Mouse (Mus musculus): Measurements from ENCODE around the gene Trabd2b.
A peak's percentile ranks its signal among the peaks of the same experiment; 100 is the strongest.

The Trabd2b gene

DNA sequence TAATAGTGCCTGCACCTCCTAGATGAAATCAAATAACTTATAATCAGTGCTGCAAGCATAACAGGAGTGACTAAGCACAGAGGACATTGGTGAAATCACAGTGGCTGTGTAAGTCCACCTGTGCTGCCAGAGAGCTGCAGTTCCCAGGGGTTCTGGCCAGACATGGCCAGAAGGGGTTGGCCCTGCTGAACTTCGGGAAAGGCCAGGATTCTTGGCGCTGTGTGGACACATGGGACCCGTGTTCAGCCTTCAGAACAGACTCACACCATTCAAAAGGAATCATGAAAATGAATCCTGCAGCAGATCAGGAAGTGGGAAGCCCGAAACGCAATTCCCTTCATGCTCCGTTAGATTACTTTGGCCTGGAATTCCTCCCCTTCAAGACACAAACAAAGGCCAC lies 125.1 kb downstream of the Trabd2b start:
- no peak for DNase-seq (ENCODE audit: extremely low read depth, insufficient read length, low spot score)

DNA sequence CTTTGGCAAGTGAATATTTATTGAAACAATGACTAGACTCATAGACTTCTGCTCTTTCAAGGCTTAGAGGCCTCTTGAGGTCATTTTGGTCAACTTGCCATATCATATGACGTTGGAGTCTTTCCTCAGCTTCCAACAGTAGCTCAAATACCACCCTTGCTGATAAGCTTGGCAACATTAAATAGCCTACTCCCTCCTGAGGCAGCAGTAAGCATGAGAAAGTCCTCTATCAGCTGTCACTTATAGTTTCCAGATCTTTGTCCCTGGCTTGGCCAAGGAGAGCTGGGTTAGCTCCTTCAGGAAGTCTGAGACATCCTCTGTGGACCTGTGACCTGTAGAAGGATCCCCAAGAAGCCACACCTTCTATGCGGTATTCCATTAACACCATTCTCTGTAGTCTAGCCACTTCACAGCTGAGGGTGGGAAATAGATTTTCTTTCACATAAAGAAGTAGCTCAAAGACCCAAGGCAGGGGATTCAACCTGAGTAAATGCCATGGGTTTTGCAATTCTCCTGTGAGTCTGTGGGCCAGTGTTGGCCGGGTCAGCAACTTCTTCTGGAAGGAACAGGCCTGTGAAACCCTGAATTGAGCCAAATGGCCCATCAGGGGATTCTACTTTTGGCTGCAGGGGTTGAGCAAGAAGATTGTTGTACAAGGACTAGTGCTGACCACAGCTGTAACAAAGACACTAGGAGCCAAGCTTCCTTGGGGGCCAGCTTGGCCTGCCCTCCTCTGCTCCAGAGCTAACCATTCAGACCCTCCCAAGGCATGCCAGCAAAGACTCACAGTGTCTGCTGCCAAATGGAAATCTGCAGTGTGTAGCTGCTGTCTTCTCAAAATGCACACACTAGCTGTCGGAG lies 127.6 kb downstream of the Trabd2b start:
- DNase-seq (ENCODE audit: extremely low read depth, insufficient read length, low spot score) = no peak

DNA sequence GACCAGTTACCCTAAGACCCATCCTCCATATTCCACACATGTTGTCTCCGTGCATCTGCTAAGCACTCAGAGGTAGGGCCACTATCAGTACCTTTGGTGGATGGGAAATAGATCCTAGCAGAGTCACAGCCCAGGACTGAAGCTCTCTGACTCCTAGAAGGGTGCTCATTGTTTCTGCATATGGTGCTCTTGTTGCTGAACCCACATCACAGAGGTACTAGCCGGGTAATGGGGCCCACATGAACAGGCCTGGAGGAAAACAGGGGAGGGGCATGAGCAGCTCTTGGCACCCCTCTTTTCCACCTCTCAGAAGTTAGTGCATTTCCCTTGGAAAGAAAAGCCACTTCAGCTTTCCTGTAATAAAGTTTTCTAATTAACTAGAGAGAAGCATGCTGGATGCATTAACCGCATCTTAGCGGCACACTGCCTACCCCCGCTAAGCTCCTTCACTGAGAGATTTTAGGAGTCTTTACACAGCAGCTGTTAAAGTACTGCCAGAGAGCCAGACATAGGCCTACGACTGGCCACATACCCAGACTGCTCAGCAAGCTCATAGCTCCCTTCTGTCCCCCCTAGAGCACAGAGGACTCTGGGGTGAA lies 131.0 kb downstream of the Trabd2b start:
- no peak for DNase-seq (ENCODE audit: extremely low read depth, insufficient read length, low spot score)

DNA sequence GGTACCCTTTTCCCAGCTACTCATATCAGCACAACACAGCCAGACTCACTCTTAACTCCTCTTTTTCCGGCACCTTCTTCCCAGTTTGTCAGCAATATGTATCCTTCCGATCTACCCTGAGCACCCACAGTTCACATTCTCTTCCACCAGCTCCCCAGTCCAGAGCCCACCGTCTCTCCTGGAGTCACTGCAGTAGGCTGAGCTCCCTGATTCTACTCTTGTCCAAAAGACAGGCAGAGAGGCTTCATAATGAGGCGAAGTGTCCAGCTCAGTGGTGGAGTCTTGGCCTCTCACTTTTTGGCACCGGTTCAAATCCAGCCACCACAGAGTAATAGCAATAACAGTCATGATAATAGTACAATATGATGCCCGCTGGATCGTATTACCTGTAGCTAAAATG lies 133.5 kb downstream of the Trabd2b start:
- no peak for DNase-seq (ENCODE audit: extremely low read depth, insufficient read length, low spot score)

DNA sequence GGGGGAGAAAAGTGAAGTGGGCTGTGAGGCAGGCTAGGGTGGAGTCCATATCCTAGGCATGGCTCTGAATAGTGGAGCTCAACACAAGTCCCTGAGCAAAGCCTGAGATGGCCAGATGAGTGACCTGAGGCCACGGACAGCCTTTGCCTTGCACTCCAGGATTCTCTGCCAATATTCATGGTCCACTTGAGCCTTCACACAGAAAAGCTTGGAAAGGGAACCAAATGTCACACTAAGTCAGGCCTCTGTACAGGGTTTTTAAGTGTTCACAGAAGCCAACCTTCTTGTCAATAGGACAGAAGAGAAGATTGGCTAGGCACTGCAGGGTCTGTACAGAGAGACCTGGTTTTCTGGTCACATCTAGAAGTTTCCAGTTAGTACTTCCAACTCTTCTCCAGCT lies 134.7 kb downstream of the Trabd2b start:
- no peak for DNase-seq (ENCODE audit: extremely low read depth, insufficient read length, low spot score)

DNA sequence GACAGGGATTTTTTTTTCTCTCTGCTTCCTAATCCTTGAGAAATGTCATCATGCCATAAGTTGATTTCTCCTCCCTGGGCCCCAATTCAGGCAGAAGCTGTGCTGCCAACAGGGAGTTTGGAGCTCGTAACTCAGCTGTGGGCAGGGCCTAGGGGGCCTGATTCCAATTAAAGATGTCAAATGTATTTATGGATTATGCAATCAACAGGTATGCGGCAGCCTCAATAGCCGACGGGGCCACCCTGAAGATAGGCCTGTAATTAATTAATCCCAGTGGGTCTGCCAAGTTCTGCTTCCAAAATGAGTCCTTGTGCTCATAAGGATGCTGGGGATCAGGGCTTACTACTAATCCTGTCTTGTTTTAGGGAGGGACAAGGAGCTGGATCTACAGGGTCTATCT lies 135.6 kb downstream of the Trabd2b start:
- no peak for DNase-seq (ENCODE audit: extremely low read depth, insufficient read length, low spot score)

DNA sequence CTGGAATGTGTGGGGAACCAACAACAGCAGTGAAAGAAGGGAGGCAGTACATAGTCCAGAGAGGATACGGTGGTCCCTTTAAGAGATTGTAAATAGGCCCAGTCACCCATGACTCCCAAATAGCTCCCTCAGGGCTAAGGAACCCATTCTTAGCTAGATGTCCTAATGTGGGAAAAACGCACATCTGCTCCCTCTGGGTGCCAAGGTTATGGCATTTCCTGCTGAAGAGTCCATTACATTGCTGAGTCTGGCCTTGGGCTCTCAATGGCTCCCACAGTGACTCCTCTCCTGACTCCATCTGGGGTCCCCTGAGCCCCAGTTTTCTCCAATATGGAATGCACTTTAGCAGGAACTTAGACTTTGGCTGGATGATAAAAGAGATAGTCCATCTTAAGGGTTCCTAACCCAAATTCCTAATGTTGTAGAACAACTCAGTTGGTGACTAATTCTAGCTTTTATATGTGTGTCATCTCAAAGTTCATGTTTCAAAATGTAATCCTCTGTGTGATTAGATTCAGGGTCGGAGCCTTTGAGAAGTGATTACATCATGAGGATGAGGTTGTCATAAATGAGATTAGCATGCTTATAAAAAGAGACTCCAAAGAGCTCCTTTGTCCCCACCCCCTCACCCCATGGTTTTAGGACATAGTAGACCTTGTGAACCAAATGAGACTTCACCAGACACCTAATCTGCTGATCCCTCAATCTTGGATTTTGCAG lies 139.1 kb downstream of the Trabd2b start:
- no peak for DNase-seq (ENCODE audit: extremely low read depth, insufficient read length, low spot score)

DNA sequence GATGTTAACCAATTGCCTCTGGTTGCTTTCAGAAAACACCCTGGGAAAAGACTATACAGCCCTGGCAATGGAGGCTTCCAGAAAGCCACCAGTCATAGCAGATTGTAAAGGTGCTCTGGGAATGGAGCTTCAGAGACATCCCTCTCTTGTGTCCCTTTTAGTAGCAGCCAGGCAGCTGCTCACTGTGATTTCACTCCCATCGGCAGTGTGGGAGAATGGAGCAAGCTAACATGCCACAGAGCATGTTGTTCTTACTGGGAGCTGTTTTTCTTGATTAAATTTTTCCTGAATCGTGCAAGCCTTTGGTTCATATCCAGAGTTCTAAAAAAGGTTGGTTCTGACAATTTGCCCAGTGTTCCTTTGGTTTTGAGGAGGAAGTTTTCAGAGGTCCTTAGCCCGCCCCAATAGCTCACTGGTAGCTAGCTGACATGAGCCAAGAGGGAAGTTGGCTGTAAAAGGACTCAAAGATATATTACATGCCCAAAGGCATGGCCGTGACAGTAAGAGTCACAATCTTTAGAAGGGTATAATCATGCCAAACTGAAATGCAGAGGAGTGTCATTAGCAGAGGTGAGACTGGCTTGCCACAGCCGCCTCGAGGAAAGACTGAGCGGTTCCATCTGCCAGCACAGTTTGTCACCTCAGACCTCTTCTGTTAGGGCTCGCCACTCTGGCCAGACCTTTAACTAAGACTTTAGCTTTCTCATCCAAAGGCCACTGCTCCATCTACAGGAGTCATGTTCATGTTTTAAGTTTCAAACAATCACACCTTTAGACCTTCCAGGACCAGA lies 141.3 kb downstream of the Trabd2b start:
- DNase-seq (ENCODE audit: extremely low read depth, insufficient read length, low spot score) = no peak

GRCm38 (mm10) chr4:114549487-114549886 lies 143.0 kb downstream of the Trabd2b start:
- DNase-seq (ENCODE audit: extremely low read depth, insufficient read length, low spot score) = no peak

DNA sequence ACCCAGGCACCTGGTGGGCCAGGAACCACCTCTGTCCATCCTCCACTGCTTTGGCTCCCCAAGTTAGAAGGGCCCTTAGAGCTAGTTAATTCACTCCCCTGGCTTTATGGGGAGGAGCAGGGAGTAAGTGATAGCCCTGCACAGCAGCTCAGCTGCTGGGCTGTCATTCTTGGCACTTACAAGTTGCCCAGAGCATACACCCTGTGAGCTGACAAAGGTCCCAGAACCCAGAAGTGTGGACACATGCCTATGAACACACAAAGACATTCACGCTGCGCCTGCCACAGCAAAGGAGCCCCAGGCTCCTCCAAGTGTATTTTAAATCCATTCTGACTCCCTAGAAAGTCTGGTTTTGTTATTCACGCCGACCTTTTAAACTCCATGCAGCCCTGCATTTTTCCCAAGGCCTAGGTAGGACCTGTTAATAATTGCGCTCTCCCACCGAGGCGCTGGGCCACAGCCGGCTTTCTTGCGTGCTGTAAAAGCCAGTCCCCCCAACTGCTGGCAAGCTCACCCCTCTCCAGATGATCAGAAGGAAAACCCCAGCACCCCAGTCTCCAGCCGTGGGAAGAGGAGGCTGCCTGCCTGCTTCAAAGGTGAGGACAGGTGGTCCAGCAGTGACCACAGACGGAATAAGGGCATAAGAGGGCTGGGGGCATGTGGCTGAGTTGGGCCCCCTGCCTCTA lies 144.1 kb downstream of the Trabd2b start:
- no peak for DNase-seq (ENCODE audit: extremely low read depth, insufficient read length, low spot score)

DNA sequence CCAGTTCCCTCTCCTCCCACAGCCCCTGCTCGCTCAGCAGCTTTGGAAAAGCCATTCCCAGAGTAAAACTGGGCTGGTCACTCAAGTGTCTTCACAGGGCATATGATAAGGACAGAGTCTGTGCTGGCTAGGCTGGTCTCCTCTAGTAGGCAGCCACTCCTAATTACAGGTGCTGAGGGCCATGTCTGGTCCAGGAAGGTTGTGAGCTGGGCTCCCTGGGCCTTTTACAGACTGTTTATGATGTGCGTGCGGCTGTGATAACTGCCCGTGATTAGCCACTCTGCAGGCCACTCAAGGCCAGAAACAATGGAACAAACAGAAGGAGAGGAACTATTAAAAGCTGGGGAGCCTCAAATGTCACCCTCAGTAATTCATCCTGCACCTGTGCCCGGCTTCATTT lies 150.4 kb downstream of the Trabd2b start:
- no peak for DNase-seq (ENCODE audit: extremely low read depth, insufficient read length, low spot score)

DNA sequence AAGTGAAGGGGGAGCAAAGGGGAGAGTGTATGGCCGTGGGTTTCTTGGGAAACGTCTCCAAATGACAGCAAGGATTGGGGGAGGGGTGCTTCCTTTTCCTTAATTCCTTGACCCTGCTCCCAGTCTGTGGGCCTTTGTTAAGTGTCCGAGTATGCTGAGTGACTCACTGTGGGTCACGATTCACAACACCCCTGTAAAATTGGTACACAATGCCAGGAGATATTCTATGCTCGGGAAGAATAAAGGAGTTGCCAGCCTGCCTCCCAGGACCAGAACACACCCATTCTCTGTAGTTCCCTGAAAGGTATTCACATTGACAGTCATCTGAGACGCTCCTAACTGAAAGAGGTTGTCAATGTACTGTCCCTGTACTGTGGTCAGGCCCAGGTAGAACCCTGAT lies 151.2 kb downstream of the Trabd2b start:
- no peak for DNase-seq (ENCODE audit: extremely low read depth, insufficient read length, low spot score)

DNA sequence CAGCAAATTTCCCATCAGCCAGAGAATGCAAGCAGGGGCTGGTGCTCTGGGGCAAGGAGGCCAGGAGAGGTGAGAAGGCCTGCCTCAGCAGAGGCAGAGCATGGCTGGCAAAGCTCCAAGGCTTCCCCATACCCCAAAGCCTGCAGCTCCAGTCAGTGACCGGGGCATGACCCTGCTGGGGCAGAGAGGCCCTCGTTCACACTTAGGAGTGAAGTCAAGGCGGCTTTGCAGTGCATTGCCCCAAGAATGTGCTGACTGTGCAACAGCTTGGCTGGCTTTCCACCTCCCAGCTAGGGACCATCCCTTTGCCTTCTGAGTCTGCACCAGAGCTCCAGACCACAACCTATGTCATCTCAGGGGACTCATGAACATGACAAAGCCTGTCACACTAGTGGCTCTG lies 152.0 kb downstream of the Trabd2b start:
- no peak for DNase-seq (ENCODE audit: extremely low read depth, insufficient read length, low spot score)

- DNase-seq (ENCODE audit: extremely low read depth, insufficient read length, low spot score) = no peak
Observed at GRCm38 (mm10) chr4:114560638-114561216, 154.2 kb downstream of the Trabd2b start.

DNA sequence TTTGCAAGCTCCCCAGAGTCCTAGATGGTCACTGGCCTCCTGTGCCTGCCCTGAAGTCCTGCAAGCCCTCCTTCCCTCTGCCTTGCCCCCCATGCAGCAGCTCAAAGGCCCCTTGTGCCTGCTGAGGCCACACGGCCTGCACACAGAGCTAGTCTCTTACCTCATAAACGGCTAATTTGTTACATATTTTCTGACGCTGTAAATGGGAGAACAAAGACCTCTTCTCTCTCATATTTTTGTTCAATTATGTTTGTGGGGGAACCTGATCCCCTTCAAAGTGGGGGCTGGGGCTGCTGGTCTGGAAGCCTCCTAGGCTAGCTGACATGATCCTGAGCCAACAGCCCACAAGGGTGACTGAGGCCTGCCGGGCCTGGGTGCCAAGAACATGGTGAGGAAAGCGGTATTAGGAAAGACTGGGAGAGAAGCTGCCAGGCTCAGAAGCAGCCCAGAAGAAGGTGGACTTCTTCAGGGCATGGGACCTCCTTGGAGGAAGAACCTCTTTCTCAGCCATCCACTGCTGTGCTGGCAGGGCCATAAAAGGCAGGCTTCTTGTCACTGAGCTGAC lies 157.7 kb downstream of the Trabd2b start:
- no peak for DNase-seq (ENCODE audit: extremely low read depth, insufficient read length, low spot score)

GRCm38 (mm10) chr4:114567594-114567993 lies 161.1 kb downstream of the Trabd2b start:
- no peak for DNase-seq (ENCODE audit: extremely low read depth, insufficient read length, low spot score)

DNA sequence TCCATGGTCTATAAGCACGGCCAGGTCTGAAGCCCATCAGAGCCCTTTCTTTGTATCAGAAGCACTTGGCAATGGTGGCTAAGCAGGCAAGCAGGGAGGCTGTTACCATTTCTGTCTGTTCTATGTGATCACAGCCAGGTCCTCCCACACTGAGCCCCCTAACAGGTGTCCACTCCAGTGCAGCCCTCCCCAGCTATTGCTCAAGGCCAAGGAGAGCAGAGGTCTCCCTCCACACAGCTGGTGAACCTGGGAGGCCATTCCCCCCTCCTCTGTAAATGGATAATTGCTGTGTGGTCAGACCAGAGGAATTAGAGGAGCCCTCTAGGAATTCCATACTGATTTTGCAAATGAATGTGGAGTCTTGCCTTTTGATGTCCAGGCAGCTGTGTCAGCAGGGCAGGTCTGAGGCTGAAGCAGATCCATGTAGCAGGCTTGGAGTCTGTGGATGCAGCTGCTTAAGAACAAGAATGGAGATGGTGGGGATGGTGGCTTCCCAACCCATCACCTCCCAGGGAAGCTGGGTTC lies 161.6 kb downstream of the Trabd2b start:
- no peak for DNase-seq (ENCODE audit: extremely low read depth, insufficient read length, low spot score)

GRCm38 (mm10) chr4:114578153-114578950 lies 171.8 kb downstream of the Trabd2b start:
- DNase-seq (ENCODE audit: extremely low read depth, insufficient read length, low spot score) = peak; percentile 13
